Mouse (Mus musculus): Measurements from ENCODE around the gene Pdzd2.

Gene Pdzd2

DNA sequence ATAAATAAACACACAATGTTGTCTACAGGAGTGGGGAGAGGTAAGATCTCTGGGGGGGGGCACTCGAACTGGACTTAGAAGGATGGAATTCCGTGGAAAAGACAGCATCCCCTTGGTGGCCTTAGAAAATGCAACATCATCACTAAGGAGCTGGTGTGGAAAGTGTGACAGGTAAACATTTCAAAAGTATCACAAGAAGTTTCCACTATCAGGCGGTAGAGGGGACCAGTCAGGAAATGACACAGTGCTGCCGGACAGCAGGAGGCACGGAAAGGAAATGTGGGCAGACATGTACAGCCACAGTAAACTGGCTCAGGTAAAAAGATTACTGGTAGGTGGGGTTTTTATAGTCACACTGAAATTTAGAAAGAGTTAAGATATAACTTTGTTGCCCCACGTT, 160.5 kb downstream of the Pdzd2 start:
- DNase-seq (ENCODE audit: low read depth, low spot score): no peak

DNA sequence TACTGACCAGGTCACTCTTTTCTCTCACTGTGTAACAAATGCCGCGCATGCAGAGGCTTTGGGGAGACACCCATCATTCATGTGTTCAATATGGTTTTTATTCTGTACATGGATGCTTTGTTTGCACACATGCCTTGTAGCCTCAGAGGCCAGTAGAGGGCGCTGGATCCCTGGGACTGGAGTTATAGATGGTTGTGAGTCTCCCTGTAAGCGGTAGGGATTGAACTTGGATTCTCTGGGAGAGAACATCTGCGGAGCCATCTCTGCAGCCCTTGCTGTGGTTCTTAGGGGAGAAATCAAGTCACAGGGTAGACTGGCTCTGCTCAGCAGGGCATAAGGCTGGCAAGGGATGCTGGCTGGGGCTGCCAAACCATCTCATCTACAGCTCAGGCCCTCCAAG, 161.4 kb downstream of the Pdzd2 start:
- peak; percentile 51 for DNase-seq (ENCODE audit: low read depth, low spot score)

DNA sequence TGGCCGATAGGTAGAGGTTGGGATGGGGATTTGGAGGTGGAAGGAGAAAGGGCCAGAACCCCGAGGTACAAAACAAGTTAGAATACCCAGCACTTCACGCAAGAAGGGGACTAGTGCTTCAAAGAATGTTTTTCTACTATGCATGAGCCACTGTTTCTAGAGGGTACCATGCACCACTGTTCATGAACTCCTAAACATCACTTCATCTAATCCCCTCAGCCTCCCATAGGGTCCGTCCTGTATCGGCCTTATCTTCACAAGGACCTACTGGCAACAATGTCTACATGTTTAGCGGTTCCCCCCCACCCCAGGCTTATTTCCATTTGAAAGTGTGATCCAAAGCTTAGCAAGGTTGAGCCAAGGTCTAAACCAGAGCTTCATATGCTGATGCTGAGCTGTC, 162.0 kb downstream of the Pdzd2 start:
- DNase-seq (ENCODE audit: low read depth, low spot score): no peak

- peak; percentile 55 for DNase-seq (ENCODE audit: low read depth, low spot score)
These were observed 162.5 kb downstream of the Pdzd2 start for GRCm38 (mm10) chr15:12577054-12577696.

DNA sequence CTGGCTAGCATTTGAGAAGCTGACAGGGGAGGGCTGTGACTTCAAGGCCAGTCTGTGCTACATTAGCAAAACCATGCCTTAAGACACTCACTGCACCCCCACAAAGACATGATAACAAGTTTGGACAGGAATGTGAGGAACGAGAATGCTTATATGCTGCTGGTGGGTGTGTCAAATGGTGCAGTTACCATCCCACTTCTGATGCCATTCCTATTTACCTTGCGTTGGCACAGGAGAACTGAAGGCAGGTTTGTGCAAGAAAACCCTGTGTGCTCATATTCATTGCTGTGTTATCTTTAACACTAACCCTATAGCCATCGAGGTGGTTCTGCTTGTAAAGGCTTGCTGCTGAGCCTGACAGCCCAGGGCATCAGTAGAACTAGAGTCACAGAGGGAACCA, 166.1 kb downstream of the Pdzd2 start:
- no peak for DNase-seq (ENCODE audit: low read depth, low spot score)

GRCm38 (mm10) chr15:12571168-12571567, 168.6 kb downstream of the Pdzd2 start:
- DNase-seq (ENCODE audit: low read depth, low spot score): no peak

GRCm38 (mm10) chr15:12566637-12567440, 172.9 kb downstream of the Pdzd2 start:
- no peak for DNase-seq (ENCODE audit: low read depth, low spot score)

DNA sequence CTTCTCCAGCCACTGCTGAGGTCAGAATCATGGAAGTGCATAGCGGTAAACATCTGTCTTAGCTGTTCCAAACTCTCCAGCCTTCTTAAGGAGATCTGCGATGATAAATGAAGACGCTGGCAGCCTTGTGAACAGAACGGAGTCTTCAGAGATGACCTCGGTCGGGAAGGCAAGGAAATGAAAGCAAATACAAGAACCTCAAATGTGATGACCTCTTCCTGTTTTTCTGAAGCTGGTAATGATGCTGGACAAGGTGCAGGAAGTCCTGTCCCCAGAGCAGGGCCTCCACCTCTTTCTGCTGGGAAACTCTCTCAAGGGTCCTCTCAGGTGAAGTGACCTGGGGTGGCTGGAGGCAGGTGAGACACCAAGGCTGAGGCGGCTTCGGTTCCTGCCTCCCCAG, 174.4 kb downstream of the Pdzd2 start:
- DNase-seq (ENCODE audit: low read depth, low spot score): no peak

DNA sequence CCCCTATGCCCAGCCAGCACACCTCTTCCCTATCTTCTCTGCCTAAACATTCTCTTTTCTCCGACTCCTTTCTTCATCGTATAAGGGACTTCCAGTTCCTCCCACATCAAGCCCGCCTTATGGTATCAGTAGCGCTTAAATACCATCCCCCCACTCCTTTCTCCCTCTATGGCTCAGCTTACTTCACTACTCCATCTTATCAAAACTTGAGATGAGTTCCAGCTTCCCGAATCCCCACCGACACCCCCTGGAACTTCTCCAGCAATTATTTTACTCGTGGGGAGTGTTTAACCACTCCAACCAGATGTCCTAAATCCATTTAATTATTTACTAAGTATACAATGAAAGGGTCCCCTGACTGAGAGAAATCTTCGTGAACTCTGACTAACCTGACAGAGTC, 179.2 kb downstream of the Pdzd2 start:
- no peak for DNase-seq (ENCODE audit: low read depth, low spot score)

GRCm38 (mm10) chr15:12557663-12558436, 181.9 kb downstream of the Pdzd2 start:
- no peak for DNase-seq (ENCODE audit: low read depth, low spot score)

- DNase-seq (ENCODE audit: low read depth, low spot score): no peak
These were observed 186.5 kb downstream of the Pdzd2 start for GRCm38 (mm10) chr15:12553211-12553610.

GRCm38 (mm10) chr15:12550919-12551318, 188.8 kb downstream of the Pdzd2 start:
- DNase-seq (ENCODE audit: low read depth, low spot score): peak; percentile 28

DNA sequence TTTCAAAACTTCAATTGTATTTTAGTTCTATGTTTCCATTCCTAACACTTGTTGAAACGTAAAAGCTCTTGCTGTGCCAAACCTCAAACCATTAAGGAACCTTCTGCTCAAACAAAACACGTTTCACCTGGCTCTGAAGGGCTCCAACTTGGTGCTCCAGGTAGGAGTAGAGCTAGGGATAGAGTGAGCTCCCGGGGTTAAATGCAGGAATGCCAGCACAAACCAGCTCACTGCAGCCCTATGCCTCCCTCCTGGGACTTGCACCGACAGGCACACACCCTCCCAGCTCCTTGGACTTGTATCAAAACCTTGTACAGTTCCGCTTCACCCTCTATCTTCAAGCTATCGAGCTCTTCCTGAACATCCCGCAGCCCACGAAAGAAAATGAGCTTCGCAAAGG, 189.3 kb downstream of the Pdzd2 start:
- no peak for DNase-seq (ENCODE audit: low read depth, low spot score)

GRCm38 (mm10) chr15:12549919-12550305, 189.8 kb downstream of the Pdzd2 start:
- DNase-seq (ENCODE audit: low read depth, low spot score): peak; percentile 59

DNA sequence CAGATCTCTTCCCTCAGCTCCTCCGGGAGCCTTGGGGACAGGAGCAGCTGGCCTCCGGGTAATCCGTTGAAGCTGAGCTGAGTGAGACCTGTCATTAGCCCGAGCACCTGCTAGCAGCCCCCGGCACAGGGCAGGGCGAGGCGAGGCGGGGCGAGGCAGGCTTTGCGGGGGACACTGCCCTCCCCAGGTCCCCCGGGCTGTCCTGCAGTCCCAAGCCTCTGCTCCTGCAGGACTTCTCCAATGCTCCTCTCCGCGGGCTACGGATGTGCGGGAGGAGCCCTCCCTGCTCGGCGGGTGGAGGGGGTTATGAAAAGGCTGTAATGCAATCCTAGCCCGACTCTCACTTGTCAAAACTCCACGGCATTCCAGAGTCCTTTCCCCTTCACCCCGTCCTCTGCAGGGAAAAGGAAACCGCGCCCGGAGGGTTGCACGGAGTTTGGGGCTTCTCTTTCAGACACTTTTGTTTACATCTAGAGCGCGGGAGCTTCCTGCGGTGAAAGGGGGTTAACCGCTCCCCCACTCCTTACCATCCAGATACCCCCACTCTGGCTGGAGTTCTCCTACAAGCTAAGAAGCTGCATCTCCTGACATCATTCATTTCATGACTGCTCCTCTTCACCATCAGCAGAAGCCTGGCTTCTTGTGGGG, 190.3 kb downstream of the Pdzd2 start:
- DNase-seq (ENCODE audit: low read depth, low spot score): peak; percentile 44

DNA sequence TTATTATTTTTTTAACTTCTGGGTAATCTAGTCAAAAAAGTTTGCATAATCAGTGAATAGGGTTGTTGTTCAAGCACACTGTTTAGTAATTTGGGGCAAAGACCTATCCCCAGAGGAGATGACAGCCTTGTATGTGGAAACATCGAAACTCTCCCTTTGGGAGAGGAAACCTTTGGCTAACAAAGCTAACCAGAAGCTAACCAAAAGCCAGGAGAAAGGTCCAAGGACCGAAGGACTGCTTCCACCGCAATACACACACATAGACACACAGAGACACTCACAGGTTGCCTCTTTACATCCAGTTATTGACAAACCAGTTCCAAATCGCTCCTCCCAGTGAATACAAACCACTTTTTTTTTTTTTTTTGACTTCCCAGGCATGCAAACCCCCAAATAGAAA, 191.0 kb downstream of the Pdzd2 start:
- no peak for DNase-seq (ENCODE audit: low read depth, low spot score)

DNA sequence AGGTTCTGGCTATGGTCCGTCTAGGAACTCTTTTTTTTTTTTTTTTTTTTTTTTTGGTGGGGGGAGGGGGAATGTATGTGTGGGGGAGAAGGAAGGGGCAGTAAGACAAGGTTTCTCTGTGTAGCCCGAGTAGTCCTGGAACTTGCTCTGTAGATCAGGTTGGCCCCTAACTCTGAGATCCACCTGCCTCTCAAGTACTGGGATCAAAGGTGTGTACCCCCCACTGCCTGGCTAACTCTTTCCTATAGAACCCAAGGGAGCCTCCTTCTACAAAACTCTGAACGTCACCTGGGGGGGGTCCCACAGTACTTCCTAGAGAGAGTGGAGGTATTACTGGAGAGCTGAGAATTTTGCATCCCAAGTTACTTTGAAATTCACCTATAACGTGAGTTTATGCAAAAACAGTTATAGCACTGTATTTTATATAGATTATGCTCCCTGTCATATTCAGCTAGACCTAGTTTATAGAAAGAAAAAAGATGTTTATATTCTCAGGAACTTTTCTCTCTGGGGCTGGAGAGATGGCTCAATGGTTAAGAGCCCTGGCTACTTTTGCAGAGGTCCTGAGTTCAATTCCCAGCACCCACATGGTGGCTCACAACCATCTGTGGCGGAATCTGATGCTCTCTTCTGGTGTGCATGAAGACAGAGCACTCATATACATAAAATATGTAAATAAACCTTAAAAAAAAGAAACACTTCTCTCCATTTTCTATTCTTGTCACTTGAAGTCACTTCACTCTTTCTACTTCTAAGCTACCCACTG, 191.9 kb downstream of the Pdzd2 start:
- no peak for DNase-seq (ENCODE audit: low read depth, low spot score)

- DNase-seq (ENCODE audit: low read depth, low spot score): no peak
These were observed 192.9 kb downstream of the Pdzd2 start for GRCm38 (mm10) chr15:12546781-12547180.

GRCm38 (mm10) chr15:12545671-12546070, 194.1 kb downstream of the Pdzd2 start:
- no peak for DNase-seq (ENCODE audit: low read depth, low spot score)

- peak; percentile 48 for DNase-seq (ENCODE audit: low read depth, low spot score)
These were observed 194.5 kb downstream of the Pdzd2 start for GRCm38 (mm10) chr15:12545220-12545619.

DNA sequence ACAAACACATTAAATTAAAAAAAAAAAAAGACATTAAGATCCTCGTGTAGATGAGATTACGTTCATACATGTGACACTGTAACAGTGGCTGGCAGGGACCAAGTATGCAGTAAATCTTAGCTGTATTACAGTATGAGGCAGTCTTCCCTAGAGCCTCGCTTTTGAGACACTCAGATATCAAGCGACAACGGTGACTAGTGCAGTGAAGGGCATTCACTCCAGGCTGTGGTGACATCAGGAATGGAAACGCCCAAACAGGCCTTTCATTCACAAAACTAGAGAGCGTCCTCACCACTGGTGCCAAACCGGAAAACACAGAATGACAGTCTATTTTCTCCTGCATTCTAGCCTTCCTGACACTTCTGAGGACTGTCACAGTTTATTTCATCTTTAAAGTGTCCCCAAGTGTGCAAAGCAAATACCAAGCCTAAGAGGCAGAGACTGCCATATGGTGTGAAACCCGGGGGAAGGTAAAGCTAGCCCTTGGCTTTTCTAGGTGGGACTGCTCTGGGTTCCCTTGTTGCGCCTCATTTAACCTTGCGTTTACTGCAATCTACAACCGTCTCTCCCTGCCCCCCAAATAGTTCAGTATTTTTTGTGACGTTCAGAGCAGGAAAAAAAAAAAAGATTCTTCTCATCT, 195.9 kb downstream of the Pdzd2 start:
- no peak for DNase-seq (ENCODE audit: low read depth, low spot score)
